Mouse (Mus musculus) erythroblast, embryonic 14.5 days (primary cell): Measurements from ENCODE around the gene Ogfod3.

Experiments
- GATA1 ChIP-seq: IDR thresholded peaks from 2 replicates; pipeline ENCODE4 v1.6.1; 2012; ENCODE audit warnings: low read length, inconsistent platforms, mixed read lengths
- TAL1 ChIP-seq: IDR thresholded peaks from 3 replicates; pipeline ENCODE4 v1.6.1; 2012; ENCODE audit warnings: low read length, inconsistent platforms, mixed read lengths

GRCm38 (mm10) chr11:121200781-121201180 is 3.7 kb downstream of the Ogfod3 start:
- TF ChIP-seq GATA1 (no peak), TAL1 (no peak)
